Mouse (Mus musculus) forelimb bud, embryonic 11.5 days (tissue): ENCODE measurements around the gene Cgn.
"Not testable (repeated sequence)": the region's sequence is repeated elsewhere in the genome, so short reads cannot be mapped to it uniquely, and the experiment has no call there.

Experiments
- DNase-seq: peaks from one replicate; pipeline ENCODE4 v3.0.0-alpha.2; 2012; ENCODE audit warnings: low read depth, low spot score

Cgn gene

DNA sequence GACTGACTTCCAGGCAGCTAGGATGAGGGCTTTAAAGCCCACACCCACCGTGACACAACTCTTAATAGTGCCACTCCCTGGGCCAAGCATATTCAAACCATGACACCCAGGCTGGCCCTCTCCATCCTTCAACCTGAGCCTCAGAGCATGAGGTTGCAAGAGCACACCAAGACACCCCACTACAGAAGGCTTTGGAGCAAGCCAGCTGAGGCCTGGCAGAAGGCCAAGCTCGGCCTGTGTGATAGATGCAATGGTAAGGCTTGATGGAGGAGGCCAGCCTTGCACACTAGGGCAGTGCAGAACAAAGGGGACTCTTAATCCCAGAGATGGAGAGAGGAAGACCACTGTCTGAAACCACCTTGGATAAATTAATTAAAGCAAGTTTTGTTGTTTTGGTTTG is 3.2 kb upstream of the Cgn start:
- DNase-seq = no peak

GRCm38 (mm10) chr3:94789071-94789470 is 2.8 kb upstream of the Cgn start:
- DNase-seq = no peak

DNA sequence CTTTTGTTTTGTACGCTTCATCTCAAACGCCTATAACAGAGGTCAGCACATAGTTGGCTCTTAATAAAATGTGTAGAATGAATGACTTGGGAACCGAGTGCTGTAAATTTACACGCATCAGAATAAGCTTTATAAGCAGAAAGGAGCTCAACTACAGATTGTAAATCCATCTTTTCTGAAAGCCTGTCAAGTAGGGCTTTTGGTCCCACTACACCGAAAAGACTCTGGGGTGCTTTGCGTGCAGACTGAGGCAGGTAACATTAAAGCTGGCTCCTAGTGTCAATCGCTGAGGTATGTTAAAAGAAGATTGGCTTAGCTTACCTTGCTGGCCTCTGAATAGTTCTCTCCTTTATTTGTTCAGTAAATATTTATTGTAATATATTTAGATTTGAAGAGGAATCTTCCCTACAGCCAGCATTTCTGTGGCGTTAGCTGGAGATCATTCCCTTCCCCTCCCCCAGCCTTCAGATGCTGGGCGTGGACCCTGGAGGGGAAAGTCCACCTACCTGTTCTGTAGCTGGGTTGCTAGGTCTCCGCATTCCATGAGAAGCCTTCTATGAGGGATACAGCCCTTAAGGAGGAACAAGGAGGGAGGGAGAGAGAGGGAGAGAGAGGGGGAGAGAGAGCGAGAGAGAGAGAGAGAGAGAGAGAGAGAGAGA is 959 bp upstream of the Cgn start:
- no peak for DNase-seq

DNA sequence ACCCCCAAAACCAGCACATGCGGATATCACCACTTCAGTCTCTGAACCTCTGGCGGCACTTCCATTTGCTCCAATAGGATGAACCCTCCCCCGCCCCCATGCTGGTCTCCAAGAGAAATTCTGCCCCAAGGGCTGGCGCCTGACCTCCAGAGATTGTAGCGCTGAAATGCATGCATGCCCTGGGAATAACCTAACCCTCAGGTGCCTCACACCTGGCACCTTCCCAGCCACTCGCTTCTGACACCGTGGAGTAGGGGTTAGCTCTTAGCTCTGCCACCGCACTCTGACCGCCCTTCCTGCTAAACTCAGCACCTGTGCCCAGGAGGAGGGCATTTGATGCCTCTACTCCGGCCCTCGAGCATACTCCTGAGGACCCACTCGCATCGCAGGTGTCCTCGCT is 334 bp downstream of the Cgn start:
- DNase-seq = no peak

DNA sequence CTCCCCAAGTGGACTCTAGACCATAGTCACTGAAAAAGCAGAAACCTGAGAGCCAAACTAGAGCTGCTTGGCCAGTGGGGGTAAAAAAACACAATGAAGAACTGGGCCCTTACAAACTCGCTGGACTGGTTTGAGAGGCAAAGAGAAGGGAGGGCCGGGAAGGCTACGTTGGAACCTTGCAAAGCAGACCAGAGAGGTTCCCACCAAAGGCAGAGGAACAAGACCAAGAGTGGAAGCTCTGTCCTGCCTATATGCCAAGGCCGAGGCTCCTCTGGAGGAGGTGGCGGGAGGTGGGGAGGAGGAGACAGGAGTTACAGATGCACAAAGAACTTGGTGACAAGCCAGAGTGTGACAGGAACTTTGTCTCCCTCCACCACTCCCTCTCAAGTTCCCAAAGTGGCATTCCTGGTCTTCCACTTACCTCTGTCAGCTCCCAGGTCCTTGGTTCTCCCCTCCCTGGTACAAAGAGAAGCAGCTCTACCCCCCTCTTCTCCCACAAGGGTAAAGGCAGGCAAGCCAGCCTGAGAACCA is 2.1 kb downstream of the Cgn start:
- no peak for DNase-seq

GRCm38 (mm10) chr3:94783462-94783931 is 2.8 kb downstream of the Cgn start:
- no peak for DNase-seq

DNA sequence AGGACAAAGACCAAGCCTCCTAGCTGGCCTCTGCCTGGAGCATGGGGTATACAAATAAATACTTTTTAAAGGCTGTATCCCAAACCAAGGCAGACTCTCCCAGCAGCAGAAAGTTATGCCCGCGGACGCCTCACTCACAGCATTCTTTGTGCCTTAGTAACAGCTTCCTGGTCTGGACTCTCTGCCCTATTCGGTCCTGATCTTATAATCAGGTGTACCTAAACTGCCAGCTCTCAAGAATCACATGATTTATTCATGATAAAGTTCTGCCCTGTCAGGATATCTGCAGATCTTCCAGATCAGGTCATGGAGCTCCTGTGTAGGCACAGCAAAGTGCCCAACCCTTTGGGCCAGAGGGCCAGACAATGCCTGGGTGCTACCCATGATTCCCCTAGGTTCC is 3.4 kb downstream of the Cgn start:
- no peak for DNase-seq

GRCm38 (mm10) chr3:94781356-94781755 is 4.9 kb downstream of the Cgn start:
- no peak for DNase-seq

- DNase-seq = no peak
Measured at GRCm38 (mm10) chr3:94775886-94776285, 10.4 kb downstream of the Cgn start.

GRCm38 (mm10) chr3:94774039-94774438 is 12.3 kb downstream of the Cgn start:
- no peak for DNase-seq

DNA sequence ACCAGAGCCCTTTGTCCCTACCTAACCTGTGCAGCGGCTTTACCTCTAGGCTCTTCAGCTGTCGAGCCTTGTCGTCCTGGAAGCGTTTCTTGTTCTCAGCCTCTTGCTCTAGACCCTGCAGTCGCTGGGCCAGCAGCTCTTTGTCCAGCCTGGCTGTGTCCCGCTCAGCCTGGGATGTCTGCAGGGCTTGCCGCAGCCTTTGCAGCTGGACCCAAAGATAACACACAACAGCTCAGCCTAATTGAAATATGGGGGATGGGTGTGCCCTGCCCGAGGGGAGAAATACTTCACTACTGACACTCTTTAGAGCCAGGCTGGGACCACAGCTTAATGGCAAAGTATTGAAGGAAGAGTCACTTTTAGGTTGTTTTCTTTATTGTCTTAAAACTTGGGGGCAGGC is 20.8 kb downstream of the Cgn start:
- not testable (repeated sequence) for DNase-seq

DNA sequence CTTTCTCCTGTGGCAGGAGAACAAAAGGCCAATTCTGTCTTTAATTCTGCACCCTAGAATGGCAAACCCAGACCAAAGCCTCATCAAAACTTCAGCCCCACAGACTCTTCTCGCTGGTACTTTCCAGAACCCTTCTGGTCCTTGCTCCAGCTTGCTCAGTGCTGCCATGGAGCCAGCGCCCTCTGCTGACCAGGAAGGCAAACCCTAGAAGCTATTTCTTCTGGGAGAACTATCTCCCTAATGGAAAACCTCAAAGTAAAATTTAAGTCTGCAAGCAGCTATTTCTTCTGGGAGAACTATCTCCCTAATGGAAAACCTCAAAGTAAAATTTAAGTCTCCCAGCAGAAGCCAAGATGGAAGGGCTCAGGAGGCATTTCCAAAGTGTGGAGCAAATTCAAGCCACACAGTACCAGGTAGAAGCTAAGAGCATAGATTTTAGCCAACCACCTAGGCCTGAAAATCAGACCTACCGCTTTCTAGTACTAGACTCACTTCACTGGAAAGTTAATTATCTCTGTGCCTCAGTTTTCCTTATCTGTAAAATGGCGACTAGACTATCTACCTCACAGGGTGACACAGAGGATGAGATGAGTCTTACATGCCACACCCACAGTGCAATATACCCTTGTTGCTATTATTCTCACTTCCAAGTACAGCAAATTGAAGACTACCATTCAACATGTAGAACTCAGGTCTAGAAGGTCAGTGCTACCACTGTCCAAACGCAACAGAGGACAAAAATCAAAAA is 21.6 kb downstream of the Cgn start:
- not testable (repeated sequence) for DNase-seq

- DNase-seq = not testable (repeated sequence)
Measured at GRCm38 (mm10) chr3:94758427-94758826, 27.9 kb downstream of the Cgn start.

DNA sequence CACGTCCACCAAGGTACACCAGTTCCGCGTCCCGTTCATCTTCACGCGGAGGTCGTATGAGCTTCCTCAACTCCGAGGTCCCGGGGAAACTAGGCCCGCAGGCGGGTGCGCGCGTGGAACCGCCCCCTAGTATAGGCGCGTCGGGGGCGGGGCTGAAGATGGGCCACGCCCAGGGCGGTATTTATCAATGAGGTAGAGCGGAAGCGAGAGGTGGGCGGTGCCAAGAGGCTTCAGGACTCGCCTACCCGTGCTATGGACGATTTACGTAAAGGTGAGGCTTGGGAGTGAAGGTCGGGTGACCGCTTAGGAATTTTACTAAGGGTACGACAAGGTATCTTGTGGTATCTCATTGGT is 28.3 kb downstream of the Cgn start:
- DNase-seq = not testable (repeated sequence)

DNA sequence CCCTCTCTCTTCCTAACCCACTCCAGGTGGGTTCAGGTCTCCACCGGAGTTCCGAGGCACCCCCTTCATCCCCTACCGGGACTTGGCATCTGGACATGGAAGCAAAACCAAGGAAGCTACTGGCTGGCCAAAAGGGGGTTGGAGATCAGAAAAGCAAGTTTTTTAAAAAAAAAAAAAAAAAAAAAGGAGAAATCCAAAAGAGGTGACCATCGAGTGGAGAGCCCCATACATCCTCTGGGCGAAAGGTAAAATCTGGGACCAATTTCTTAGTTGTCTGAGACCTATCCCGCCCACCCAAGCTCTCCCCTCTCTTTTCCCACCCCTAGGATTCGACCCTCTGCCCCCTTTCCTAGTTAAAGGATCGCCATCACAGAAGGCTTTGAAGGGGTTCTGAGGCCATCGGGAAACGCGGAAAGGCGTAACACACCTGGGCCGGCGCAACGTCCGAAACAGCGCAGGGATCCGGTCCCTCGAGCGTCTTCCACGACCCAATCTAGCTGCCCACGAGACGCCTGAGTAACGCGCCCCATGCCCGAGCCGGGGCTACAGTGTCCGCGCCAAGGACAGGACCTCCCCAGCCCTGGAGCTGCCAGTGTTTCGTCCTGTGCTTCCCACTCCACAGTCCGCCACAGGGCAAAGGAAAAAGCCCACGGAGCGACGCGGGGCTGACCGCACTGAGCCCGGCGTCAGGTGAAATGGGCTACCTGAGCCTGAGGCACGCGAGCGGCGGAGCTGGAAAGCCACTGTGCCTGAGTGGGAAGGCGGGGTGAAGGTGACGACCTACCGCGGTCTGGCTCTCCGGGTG is 28.8 kb downstream of the Cgn start:
- DNase-seq = not testable (repeated sequence)

DNA sequence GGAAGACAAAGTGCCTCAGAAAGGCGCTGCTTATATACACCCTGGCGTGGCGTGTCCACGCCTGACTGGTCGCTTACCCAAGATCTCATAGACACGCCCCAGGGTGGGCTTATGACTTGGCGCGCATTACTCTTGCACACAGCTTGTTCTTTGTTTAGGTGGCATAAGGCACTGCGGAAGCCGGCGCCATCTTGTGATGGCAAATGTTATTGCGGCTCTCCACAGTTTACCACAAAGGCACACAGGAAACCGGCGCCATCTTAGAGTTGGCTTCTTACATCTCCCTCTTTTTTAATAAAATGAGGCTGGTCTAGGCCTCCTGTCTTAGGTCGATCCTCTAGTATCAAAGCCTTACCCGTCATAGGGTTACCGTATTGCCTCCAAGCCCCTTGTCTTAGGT is 40.6 kb downstream of the Cgn start:
- no peak for DNase-seq

DNA sequence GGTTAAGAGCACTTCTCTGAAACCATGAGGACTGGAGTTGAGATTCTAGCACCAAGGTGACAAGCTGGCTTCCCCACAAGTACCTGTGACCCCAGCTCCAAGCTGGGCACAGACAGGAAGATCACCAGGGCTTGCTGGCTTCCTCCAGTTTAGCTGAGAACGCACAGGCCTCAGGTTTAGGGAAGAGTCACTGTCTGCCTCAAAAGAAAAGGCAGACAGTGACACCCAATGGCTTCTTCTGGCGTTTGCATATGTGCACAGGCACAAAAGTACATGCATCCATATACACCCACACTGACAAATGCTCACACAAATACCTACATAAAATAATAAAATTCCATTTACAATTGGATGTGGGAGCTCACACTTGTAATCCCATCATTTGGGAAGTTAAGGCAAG is 62.7 kb downstream of the Cgn start:
- not testable (repeated sequence) for DNase-seq

- DNase-seq = not testable (repeated sequence)
Measured at GRCm38 (mm10) chr3:94718253-94718652, 68.0 kb downstream of the Cgn start.

DNA sequence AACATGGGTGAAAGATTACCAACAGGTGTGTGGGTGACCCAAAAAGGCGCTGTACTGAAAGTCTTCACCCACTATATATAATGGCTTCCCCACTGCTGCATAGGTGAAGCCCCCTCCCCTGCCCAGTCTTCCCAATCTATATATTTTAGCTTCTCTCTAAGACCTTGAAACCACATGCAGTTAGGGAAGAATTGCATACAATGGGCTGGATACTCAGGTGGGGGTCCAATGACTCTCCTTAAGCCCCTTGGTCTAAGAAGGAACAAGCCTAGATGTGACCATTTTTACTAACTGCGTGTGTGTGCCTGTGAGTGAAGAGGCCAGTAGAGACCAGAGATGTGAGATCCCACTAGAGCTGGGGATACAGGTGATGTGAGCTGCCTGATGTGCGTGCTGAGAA is 72.9 kb downstream of the Cgn start:
- DNase-seq = not testable (repeated sequence)

GRCm38 (mm10) chr3:94710591-94710990 is 75.7 kb downstream of the Cgn start:
- not testable (repeated sequence) for DNase-seq
